Mouse (Mus musculus) G1E (cell line): Measurements from ENCODE around the gene Kcnj3. TPM values are rescaled to one million over a fixed set of nuclear protein-coding genes. Genes with fewer than 3 reads are reported as not detected.

Experiments
- ATAC-seq: 2 replicates; pipeline ENCODE4 v1.8.0; 2016; ENCODE audit warnings: mild to moderate bottlenecking; ENCODE audit not compliant: insufficient number of reproducible peaks, poor library complexity, low FRiP score, severe bottlenecking; ENCODE audit errors: extremely low read depth
- DNase-seq: peaks from one replicate; pipeline ENCODE4 v3.0.0; 2012; ENCODE audit warnings: low spot score
- H3K27me3 ChIP-seq: 2 replicates; pipeline ENCODE4 v1.6.1; 2012; ENCODE audit warnings: mild to moderate bottlenecking, low read length, inconsistent platforms; ENCODE audit not compliant: insufficient read depth
- H3K36me3 ChIP-seq: replicated peaks from 2 replicates; pipeline ENCODE3; 2012; ENCODE audit warnings: mild to moderate bottlenecking, inconsistent platforms
- H3K4me1 ChIP-seq: 2 replicates; pipeline ENCODE4 v1.6.1; 2012; ENCODE audit warnings: low read depth, low read length, inconsistent platforms, mixed read lengths; ENCODE audit not compliant: insufficient read depth
- H3K4me3 ChIP-seq: 2 replicates; pipeline ENCODE4 v1.5.1; 2012; ENCODE audit warnings: low read depth, mild to moderate bottlenecking, inconsistent platforms, low read length, moderate library complexity, mixed read lengths
- H3K9me3 ChIP-seq: replicated peaks from 2 replicates; pipeline ENCODE4 v1.6.1; 2012; ENCODE audit warnings: inconsistent platforms
- CTCF ChIP-seq: IDR thresholded peaks from 2 replicates; pipeline ENCODE4 v1.5.1; 2012; ENCODE audit warnings: low read depth, low read length, inconsistent platforms, mixed read lengths
- GATA1 ChIP-seq: IDR thresholded peaks from 2 replicates; pipeline ENCODE4 v1.6.1; 2012; ENCODE audit warnings: borderline replicate concordance, low read length, inconsistent platforms, mixed read lengths
- GATA2 ChIP-seq: IDR thresholded peaks from 2 replicates; pipeline ENCODE4 v1.6.1; 2012; ENCODE audit warnings: low read depth, low read length, inconsistent platforms, borderline replicate concordance
- POLR2AphosphoS5 ChIP-seq: IDR thresholded peaks from 2 replicates; pipeline ENCODE4 v1.6.1; 2012; ENCODE audit warnings: low read depth, low read length, inconsistent platforms; ENCODE audit not compliant: insufficient replicate concordance
- TAL1 ChIP-seq: conservative IDR thresholded peaks from 2 replicates; pipeline ENCODE4 v1.6.1; 2012; ENCODE audit warnings: low read depth, low read length, inconsistent platforms, mixed read lengths
- polyA plus RNA-seq: library from polyadenylated mRNA; stranded (reverse); fragments of >175 nt; gene quantifications from 2 replicates; pipeline ENCODE4 v1.2.3, GENCODE M21; 2012
- total RNA-seq, 2 experiments: library from RNA; stranded (forward) in 1 of 2; stranded (reverse) in 1 of 2; fragments of 200-1000 nt in 1 of 2; fragments of >200 nt in 1 of 2; fragmentation: Nextera tagmentation in 1 of 2; gene quantifications; 2 replicates each; pipeline ENCODE4 v1.2.3; 2014 to 2017

Gene Kcnj3
- total and polyA plus RNA-seq, 3 experiments = 0.11 TPM; not detected in 2

GRCm38 (mm10) chr2:55437007-55437949 lies 1.5 kb downstream of the Kcnj3 start:
- peaks cover 22% of the 10 kb centered on the region for H3K9me3 ChIP-seq
- DNase-seq (no peak), ATAC-seq (no peak)
- no peaks in the 10 kb centered on the region for H3K4me1 ChIP-seq
- H3K36me3 ChIP-seq = no peaks in the 10 kb centered on the region
- H3K27me3 ChIP-seq = no peaks in the 10 kb centered on the region
- no peak overlapping the region for H3K4me3 ChIP-seq
- no peak for TF ChIP-seq TAL1

GRCm38 (mm10) chr2:55437977-55438376 lies 2.2 kb downstream of the Kcnj3 start:
- DNase-seq (no peak), ATAC-seq (no peak)
- no peak overlapping the region for H3K4me3 ChIP-seq
- TF ChIP-seq CTCF (no peak), GATA2 (no peak), GATA1 (no peak), TAL1 (no peak), POLR2AphosphoS5 (no peak)
- no peaks in the 10 kb centered on the region for H3K36me3 ChIP-seq
- no peaks in the 10 kb centered on the region for H3K4me1 ChIP-seq
- H3K9me3 ChIP-seq = peaks cover 22% of the 10 kb centered on the region
- H3K27me3 ChIP-seq = no peaks in the 10 kb centered on the region

- Histone ChIP-seq H3K4me1 (no peaks in the 10 kb centered on the region), H3K9me3 (peaks cover 22% of the 10 kb centered on the region), H3K27me3 (no peaks in the 10 kb centered on the region), H3K4me3 (no peak overlapping the region), H3K36me3 (no peaks in the 10 kb centered on the region)
- TF ChIP-seq GATA2 (no peak), CTCF (no peak), GATA1 (no peak), POLR2AphosphoS5 (no peak), TAL1 (no peak)
- no peak for ATAC-seq
- DNase-seq = no peak
Measured at GRCm38 (mm10) chr2:55439211-55439610, 3.4 kb downstream of the Kcnj3 start.

- no peaks in the 10 kb centered on the region for H3K4me1 ChIP-seq
- H3K27me3 ChIP-seq = no peaks in the 10 kb centered on the region
- DNase-seq = no peak
- ATAC-seq = 0 out of 2 replicates have a peak, but pooled peaks have one; percentile 15
- TF ChIP-seq POLR2AphosphoS5 (no peak), TAL1 (no peak), CTCF (no peak), GATA1 (no peak), GATA2 (no peak)
- H3K36me3 ChIP-seq = no peaks in the 10 kb centered on the region
- no peak overlapping the region for H3K4me3 ChIP-seq
- H3K9me3 ChIP-seq = peaks cover 7% of the 10 kb centered on the region
Measured at GRCm38 (mm10) chr2:55442006-55442405, 6.2 kb downstream of the Kcnj3 start.

- ATAC-seq (no peak), DNase-seq (no peak)
- Histone ChIP-seq H3K36me3 (no peaks in the 10 kb centered on the region), H3K4me1 (no peaks in the 10 kb centered on the region), H3K9me3 (no peaks in the 10 kb centered on the region), H3K27me3 (no peaks in the 10 kb centered on the region), H3K4me3 (no peak overlapping the region)
- TF ChIP-seq GATA1 (no peak), POLR2AphosphoS5 (no peak), TAL1 (no peak), GATA2 (no peak), CTCF (no peak)
Measured at GRCm38 (mm10) chr2:55447298-55447697, 11.5 kb downstream of the Kcnj3 start.

- DNase-seq (no peak), ATAC-seq (no peak)
- Histone ChIP-seq H3K36me3 (no peaks in the 10 kb centered on the region), H3K27me3 (no peaks in the 10 kb centered on the region), H3K4me3 (no peak overlapping the region), H3K9me3 (no peaks in the 10 kb centered on the region), H3K4me1 (no peaks in the 10 kb centered on the region)
- TF ChIP-seq CTCF (no peak), TAL1 (no peak), GATA1 (no peak), POLR2AphosphoS5 (no peak), GATA2 (no peak)
Measured at GRCm38 (mm10) chr2:55450774-55451173, 15.0 kb downstream of the Kcnj3 start.
